Mouse (Mus musculus): ENCODE results near the gene Akap3. TPM values are rescaled to one million over a fixed set of nuclear protein-coding genes. Genes with fewer than 3 reads are reported as not detected.

The Akap3 gene
- polyA plus RNA-seq, 2 experiments = not detected

DNA sequence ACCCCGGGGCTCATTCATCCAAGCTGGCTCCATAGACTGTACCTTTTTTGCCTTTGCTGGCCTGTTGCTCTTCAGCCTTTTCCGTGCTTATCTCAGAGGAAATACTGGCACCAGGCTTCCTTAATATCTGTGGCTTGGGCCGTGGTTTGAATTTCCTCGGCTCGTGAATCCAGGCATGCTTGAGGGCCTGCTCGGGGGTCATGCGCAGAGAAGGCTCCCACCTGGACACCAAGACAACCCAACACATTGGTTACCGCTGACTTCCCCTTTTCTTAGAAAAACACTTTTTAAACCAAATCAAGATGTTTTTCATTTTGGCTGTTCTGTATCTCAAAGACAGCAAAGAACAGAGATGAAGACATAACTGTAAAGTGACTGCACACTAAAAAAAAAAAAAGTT, 24.2 kb downstream of the Akap3 start:
- Histone ChIP-seq H3K36me3 (replicated peaks; ENCODE audit: control insufficient read depth, insufficient read depth, low read depth) (no peaks in the 10 kb centered on the region), H3K27ac (no peak overlapping the region), H3K9me3 (ENCODE audit: control insufficient read depth, low read length) (no peaks in the 10 kb centered on the region), H3K4me3 (ENCODE audit: insufficient read depth in 1 of 2, low read depth in 2 of 2, low read length in 2 of 2) (no peak overlapping the region), H3K9ac (replicated peaks) (no peak overlapping the region), H3K4me2 (ENCODE audit: low read depth) (no peak overlapping the region), H3K27me3 (ENCODE audit: control insufficient read depth, insufficient read depth, low read length) (no peaks in the 10 kb centered on the region), H3K4me1 (replicated peaks; ENCODE audit: control insufficient read depth in 2 of 2, insufficient read depth in 2 of 2, low read length in 1 of 2) (no peaks in the 10 kb centered on the region)
- 9% methylated on average over 8 of the region's 8 CpGs for WGBS (ENCODE audit: insufficient replicate concordance)
- DNase-seq (ENCODE audit: low read depth in 3 of 3, low spot score in 3 of 3) (no peak), ATAC-seq (ENCODE audit: insufficient read depth) (no peak)
- TF ChIP-seq CTCF (IDR thresholded peaks at IDR 0.05; ENCODE audit: low read depth) (no peak), EP300 (IDR thresholded peaks at IDR 0.05; ENCODE audit: low read depth) (no peak)

DNA sequence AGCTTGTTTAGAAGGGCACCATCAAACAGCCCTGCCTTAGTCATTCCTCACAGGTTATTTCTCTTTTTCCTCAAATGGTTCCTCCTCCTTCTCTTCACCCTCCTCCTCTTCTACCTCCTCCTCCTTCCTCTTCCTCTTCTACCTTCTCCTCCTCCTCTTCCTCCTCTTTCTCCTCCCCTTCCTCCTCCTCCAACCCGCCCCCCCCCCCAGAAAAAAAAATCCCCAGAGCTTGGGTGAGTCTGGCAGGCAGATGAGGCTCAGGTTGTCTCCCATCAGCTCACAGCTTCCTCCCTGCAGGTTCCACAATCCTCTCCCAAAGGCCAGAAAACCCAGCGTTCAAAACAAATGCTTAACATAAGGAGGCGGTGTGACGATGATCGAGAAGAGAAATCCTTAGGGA, 54.5 kb downstream of the Akap3 start:
- H3K36me3 ChIP-seq (replicated peaks; ENCODE audit: control insufficient read depth, insufficient read depth, low read depth) = no peaks in the 10 kb centered on the region
- 68% methylated on average over 4 of the region's 5 CpGs for WGBS (ENCODE audit: insufficient replicate concordance)
- no peak for ATAC-seq (ENCODE audit: insufficient read depth)

GRCm38 (mm10) chr6:126907876-126908275, 55.0 kb downstream of the Akap3 start:
- ATAC-seq (ENCODE audit: insufficient read depth) (no peak), DNase-seq (ENCODE audit: low read depth in 3 of 3, low spot score in 3 of 3) (no peak)
- H3K27ac ChIP-seq = no peak overlapping the region
- no peak overlapping the region for H3K4me3 ChIP-seq (ENCODE audit: insufficient read depth in 1 of 2, low read depth in 2 of 2, low read length in 2 of 2)
- WGBS (ENCODE audit: insufficient replicate concordance) = 34% methylated on average over 3 of the region's 3 CpGs
- H3K9me3 ChIP-seq (ENCODE audit: control insufficient read depth, low read length) = no peaks in the 10 kb centered on the region
- H3K27me3 ChIP-seq (ENCODE audit: control insufficient read depth, insufficient read depth, low read length) = no peaks in the 10 kb centered on the region
- no peak overlapping the region for H3K9ac ChIP-seq (replicated peaks)
- no peak overlapping the region for H3K4me2 ChIP-seq (ENCODE audit: low read depth)
- no peaks in the 10 kb centered on the region for H3K4me1 ChIP-seq (replicated peaks; ENCODE audit: control insufficient read depth in 2 of 2, insufficient read depth in 2 of 2, low read length in 1 of 2)
- no peak for TF ChIP-seq CTCF (IDR thresholded peaks at IDR 0.05; ENCODE audit: low read depth)
- no peak for TF ChIP-seq EP300 (IDR thresholded peaks at IDR 0.05; ENCODE audit: low read depth)
- no peaks in the 10 kb centered on the region for H3K36me3 ChIP-seq (replicated peaks; ENCODE audit: control insufficient read depth, insufficient read depth, low read depth)

More for the DNA sequence above, 54.5 kb downstream of the Akap3 start:
- H3K27me3 ChIP-seq (ENCODE audit: control insufficient read depth, insufficient read depth, low read length) = no peaks in the 10 kb centered on the region
- no peak overlapping the region for H3K4me2 ChIP-seq (ENCODE audit: low read depth)
- TF ChIP-seq CTCF (IDR thresholded peaks at IDR 0.05; ENCODE audit: low read depth) (no peak), EP300 (IDR thresholded peaks at IDR 0.05; ENCODE audit: low read depth) (no peak)
- H3K9me3 ChIP-seq (ENCODE audit: control insufficient read depth, low read length) = no peaks in the 10 kb centered on the region
- no peak overlapping the region for H3K4me3 ChIP-seq (ENCODE audit: insufficient read depth in 1 of 2, low read depth in 2 of 2, low read length in 2 of 2)
- H3K9ac ChIP-seq (replicated peaks) = no peak overlapping the region
- DNase-seq (ENCODE audit: low read depth in 3 of 3, low spot score in 3 of 3) = no peak
- H3K27ac ChIP-seq = no peak overlapping the region
- H3K4me1 ChIP-seq (replicated peaks; ENCODE audit: control insufficient read depth in 2 of 2, insufficient read depth in 2 of 2, low read length in 1 of 2) = no peaks in the 10 kb centered on the region

GRCm38 (mm10) chr6:126910727-126911126, 57.8 kb downstream of the Akap3 start:
- ATAC-seq (ENCODE audit: insufficient read depth) (no peak), DNase-seq (ENCODE audit: low read depth in 3 of 3, low spot score in 3 of 3) (no peak)
- no peaks in the 10 kb centered on the region for H3K9me3 ChIP-seq (ENCODE audit: control insufficient read depth, low read length)
- no peaks in the 10 kb centered on the region for H3K4me1 ChIP-seq (replicated peaks; ENCODE audit: control insufficient read depth in 2 of 2, insufficient read depth in 2 of 2, low read length in 1 of 2)
- H3K36me3 ChIP-seq (replicated peaks; ENCODE audit: control insufficient read depth, insufficient read depth, low read depth) = no peaks in the 10 kb centered on the region
- no peak overlapping the region for H3K4me3 ChIP-seq (ENCODE audit: insufficient read depth in 1 of 2, low read depth in 2 of 2, low read length in 2 of 2)
- H3K27ac ChIP-seq = no peak overlapping the region
- no peak overlapping the region for H3K4me2 ChIP-seq (ENCODE audit: low read depth)
- TF ChIP-seq EP300 (IDR thresholded peaks at IDR 0.05; ENCODE audit: low read depth) (no peak), CTCF (IDR thresholded peaks at IDR 0.05; ENCODE audit: low read depth) (no peak)
- no peaks in the 10 kb centered on the region for H3K27me3 ChIP-seq (ENCODE audit: control insufficient read depth, insufficient read depth, low read length)
- H3K9ac ChIP-seq (replicated peaks) = no peak overlapping the region
- 43% methylated on average over 4 of the region's 4 CpGs for WGBS (ENCODE audit: insufficient replicate concordance)

DNA sequence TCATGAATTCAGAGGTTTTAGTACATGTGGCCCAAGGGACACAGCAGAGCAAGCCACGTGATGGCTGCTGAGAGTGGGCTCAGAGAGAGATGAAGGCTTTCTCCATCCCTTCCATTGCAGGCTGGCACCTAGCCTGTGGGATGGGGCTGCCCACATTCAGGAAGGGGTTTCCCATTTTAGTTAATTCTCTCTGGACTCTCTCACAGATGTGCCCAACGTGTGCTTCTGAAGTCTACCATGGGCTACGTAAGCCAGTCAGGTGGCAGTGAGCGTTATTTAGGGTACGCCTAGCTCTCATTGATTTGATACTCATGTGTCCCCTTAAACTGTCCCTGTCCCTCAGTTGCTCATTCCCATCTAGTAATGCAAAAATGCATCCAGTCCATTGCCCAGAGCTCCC, 62.0 kb downstream of the Akap3 start:
- no peak for ATAC-seq (ENCODE audit: insufficient read depth)
- no peaks in the 10 kb centered on the region for H3K4me1 ChIP-seq (replicated peaks; ENCODE audit: control insufficient read depth in 2 of 2, insufficient read depth in 2 of 2, low read length in 1 of 2)
- no peaks in the 10 kb centered on the region for H3K9me3 ChIP-seq (ENCODE audit: control insufficient read depth, low read length)
- no peaks in the 10 kb centered on the region for H3K27me3 ChIP-seq (ENCODE audit: control insufficient read depth, insufficient read depth, low read length)
- H3K9ac ChIP-seq (replicated peaks) = no peak overlapping the region
- no peak for DNase-seq (ENCODE audit: low read depth in 3 of 3, low spot score in 3 of 3)
- 63% methylated on average over 5 of the region's 5 CpGs for WGBS (ENCODE audit: insufficient replicate concordance)
- TF ChIP-seq EP300 (IDR thresholded peaks at IDR 0.05; ENCODE audit: low read depth) (no peak), CTCF (IDR thresholded peaks at IDR 0.05; ENCODE audit: low read depth) (no peak)
- no peaks in the 10 kb centered on the region for H3K36me3 ChIP-seq (replicated peaks; ENCODE audit: control insufficient read depth, insufficient read depth, low read depth)
- no peak overlapping the region for H3K27ac ChIP-seq
- H3K4me3 ChIP-seq (ENCODE audit: insufficient read depth in 1 of 2, low read depth in 2 of 2, low read length in 2 of 2) = no peak overlapping the region
- H3K4me2 ChIP-seq (ENCODE audit: low read depth) = no peak overlapping the region

All from liver, embryonic 14.5 days (tissue).